Mouse (Mus musculus) mesoderm, embryonic 11.5 days (tissue): ENCODE measurements at regions not wholly inside any gene's neighbourhood (a gene's known extent, or its start where the extent isn't known, plus 50 kb on each side); places are given as distances from the start of the nearest gene placed in this dataset.
A peak's percentile ranks its signal among the peaks of the same experiment; 100 is the strongest.
"Not testable (repeated sequence)": the region's sequence is repeated elsewhere in the genome, so short reads cannot be mapped to it uniquely, and the experiment has no call there.

Experiments used
- DNase-seq: peaks from one replicate; pipeline ENCODE4 v3.0.0-alpha.2; 2012; ENCODE audit warnings: low read depth, low spot score

- no peak for DNase-seq
Observed at GRCm38 (mm10) chr2:99470856-99471465, 803.9 kb upstream of the Gm10800 start.

- no peak for DNase-seq
Observed at GRCm38 (mm10) chr2:99431254-99431653, 764.2 kb upstream of the Gm10800 start.

- DNase-seq = peak; percentile 1
Observed at GRCm38 (mm10) chr2:99430511-99430910, 763.4 kb upstream of the Gm10800 start.

- no peak for DNase-seq
Observed at GRCm38 (mm10) chr2:99421622-99422021, 754.5 kb upstream of the Gm10800 start.

GRCm38 (mm10) chr2:99409483-99409882 lies 742.4 kb upstream of the Gm10800 start:
- no peak for DNase-seq

GRCm38 (mm10) chr2:99379746-99380145 lies 712.6 kb upstream of the Gm10800 start:
- no peak for DNase-seq

GRCm38 (mm10) chr2:99363651-99364050 lies 696.5 kb upstream of the Gm10800 start:
- not testable (repeated sequence) for DNase-seq

- no peak for DNase-seq
Observed at GRCm38 (mm10) chr2:99329166-99329565, 662.1 kb upstream of the Gm10800 start.
